Mouse (Mus musculus): ENCODE results near the gene Hspd1. TPM values are rescaled to one million over a fixed set of nuclear protein-coding genes. Genes with fewer than 3 reads are reported as not detected.

The Hspd1 gene
- polyA plus RNA-seq (2015; fragmentation: Nextera tagmentation; extraction: Ambion mirVana), result 236 and 253 TPM in 2 replicates

GRCm38 (mm10) chr1:55087932-55088610 lies at the start of gene Hspd1, which contains the start of gene Hspe1:
Gene Hspd1, minus strand, starts transcription at chr1:55088243.
Gene Hspe1, plus strand, starts transcription at chr1:55088132.
- WGBS (ENCODE audit: insufficient replicate concordance), result under 1% methylated on average over 74 of the region's 76 CpGs
- Histone ChIP-seq H3K27ac (ENCODE audit: low read length) (peak within 1 kb of the TSS; percentile 94), H3K9ac (ENCODE audit: low read depth, low read length) (peak within 1 kb of the TSS; percentile 90), H3K36me3 (ENCODE audit: control insufficient read depth, insufficient read depth) (peaks cover 18% of the 10 kb centered on the region), H3K4me3 (ENCODE audit: low read depth, low read length) (peak within 1 kb of the TSS; percentile 88), H3K9me3 (replicated peaks; ENCODE audit: control insufficient read depth, low read length) (no peaks in the 10 kb centered on the region), H3K27me3 (ENCODE audit: control insufficient read depth, insufficient read depth, low read depth, low read length) (no peaks in the 10 kb centered on the region), H3K4me1 (ENCODE audit: control insufficient read depth, low read depth, low read length) (peaks cover 14% of the 10 kb centered on the region), H3K4me2 (ENCODE audit: low read depth, low read length) (peak within 1 kb of the TSS; percentile 96)
- peak; percentile 88 for ATAC-seq (ENCODE audit: low read depth)

- Histone ChIP-seq H3K27me3 (ENCODE audit: control insufficient read depth, insufficient read depth, low read depth, low read length) (no peaks in the 10 kb centered on the region), H3K27ac (ENCODE audit: low read length) (no peak overlapping the region), H3K4me2 (ENCODE audit: low read depth, low read length) (no peak overlapping the region), H3K4me1 (ENCODE audit: control insufficient read depth, low read depth, low read length) (peaks cover 9% of the 10 kb centered on the region), H3K9ac (ENCODE audit: low read depth, low read length) (no peak overlapping the region), H3K4me3 (ENCODE audit: low read depth, low read length) (no peak overlapping the region), H3K9me3 (replicated peaks; ENCODE audit: control insufficient read depth, low read length) (no peaks in the 10 kb centered on the region), H3K36me3 (ENCODE audit: control insufficient read depth, insufficient read depth) (no peaks in the 10 kb centered on the region)
- ATAC-seq (ENCODE audit: low read depth), result no peak
- 95% methylated on average over 1 of the region's 1 CpGs for WGBS (ENCODE audit: insufficient replicate concordance)
Observed at GRCm38 (mm10) chr1:55135846-55136245, 47.8 kb upstream of the Hspd1 start.

- Histone ChIP-seq H3K27me3 (ENCODE audit: control insufficient read depth, insufficient read depth, low read depth, low read length) (no peaks in the 10 kb centered on the region), H3K36me3 (ENCODE audit: control insufficient read depth, insufficient read depth) (no peaks in the 10 kb centered on the region), H3K27ac (ENCODE audit: low read length) (no peak overlapping the region), H3K4me1 (ENCODE audit: control insufficient read depth, low read depth, low read length) (peaks cover 18% of the 10 kb centered on the region), H3K4me3 (ENCODE audit: low read depth, low read length) (no peak overlapping the region), H3K9me3 (replicated peaks; ENCODE audit: control insufficient read depth, low read length) (no peaks in the 10 kb centered on the region), H3K4me2 (ENCODE audit: low read depth, low read length) (no peak overlapping the region), H3K9ac (ENCODE audit: low read depth, low read length) (no peak overlapping the region)
- ATAC-seq (ENCODE audit: low read depth), result no peak
- 82% methylated on average over 3 of the region's 3 CpGs for WGBS (ENCODE audit: insufficient replicate concordance)
Observed at GRCm38 (mm10) chr1:55134301-55134700, 46.3 kb upstream of the Hspd1 start.

GRCm38 (mm10) chr1:55133173-55133572 lies 45.1 kb upstream of the Hspd1 start:
- Histone ChIP-seq H3K9me3 (replicated peaks; ENCODE audit: control insufficient read depth, low read length) (no peaks in the 10 kb centered on the region), H3K4me2 (ENCODE audit: low read depth, low read length) (peak overlapping the region; percentile 24; the same call in 1 of the 2 replicates), H3K36me3 (ENCODE audit: control insufficient read depth, insufficient read depth) (no peaks in the 10 kb centered on the region), H3K27ac (ENCODE audit: low read length) (no peak overlapping the region), H3K4me1 (ENCODE audit: control insufficient read depth, low read depth, low read length) (peaks cover 18% of the 10 kb centered on the region), H3K27me3 (ENCODE audit: control insufficient read depth, insufficient read depth, low read depth, low read length) (no peaks in the 10 kb centered on the region), H3K9ac (ENCODE audit: low read depth, low read length) (no peak overlapping the region), H3K4me3 (ENCODE audit: low read depth, low read length) (no peak overlapping the region)
- no peak for ATAC-seq (ENCODE audit: low read depth)
- 72% methylated on average over 2 of the region's 2 CpGs for WGBS (ENCODE audit: insufficient replicate concordance)

GRCm38 (mm10) chr1:55132308-55132707 lies 44.3 kb upstream of the Hspd1 start:
- Histone ChIP-seq H3K4me2 (ENCODE audit: low read depth, low read length) (peak overlapping the region; percentile 75), H3K4me3 (ENCODE audit: low read depth, low read length) (peak overlapping the region; percentile 100), H3K9ac (ENCODE audit: low read depth, low read length) (peak overlapping the region; percentile 100), H3K36me3 (ENCODE audit: control insufficient read depth, insufficient read depth) (no peaks in the 10 kb centered on the region), H3K27ac (ENCODE audit: low read length) (0 out of 2 replicates have a peak overlapping the region, but pooled peaks have one; percentile 37), H3K27me3 (ENCODE audit: control insufficient read depth, insufficient read depth, low read depth, low read length) (no peaks in the 10 kb centered on the region), H3K4me1 (ENCODE audit: control insufficient read depth, low read depth, low read length) (peaks cover 18% of the 10 kb centered on the region), H3K9me3 (replicated peaks; ENCODE audit: control insufficient read depth, low read length) (no peaks in the 10 kb centered on the region)
- no peak for ATAC-seq (ENCODE audit: low read depth)
- WGBS (ENCODE audit: insufficient replicate concordance), result 38% methylated on average over 4 of the region's 4 CpGs

- H3K36me3 ChIP-seq (ENCODE audit: control insufficient read depth, insufficient read depth), result no peaks in the 10 kb centered on the region
- H3K4me3 ChIP-seq (ENCODE audit: low read depth, low read length), result peak overlapping the region; percentile 100
- under 1% methylated on average over 47 of the region's 47 CpGs for WGBS (ENCODE audit: insufficient replicate concordance)
- H3K9ac ChIP-seq (ENCODE audit: low read depth, low read length), result peak overlapping the region; percentile 100
- H3K9me3 ChIP-seq (replicated peaks; ENCODE audit: control insufficient read depth, low read length), result no peaks in the 10 kb centered on the region
- peak overlapping the region; percentile 96 for H3K27ac ChIP-seq (ENCODE audit: low read length)
- H3K4me1 ChIP-seq (ENCODE audit: control insufficient read depth, low read depth, low read length), result peaks cover 18% of the 10 kb centered on the region
- H3K4me2 ChIP-seq (ENCODE audit: low read depth, low read length), result peak overlapping the region; percentile 75
- peak; percentile 62 for ATAC-seq (ENCODE audit: low read depth)
- H3K27me3 ChIP-seq (ENCODE audit: control insufficient read depth, insufficient read depth, low read depth, low read length), result no peaks in the 10 kb centered on the region
Observed at GRCm38 (mm10) chr1:55131424-55132014, 43.5 kb upstream of the Hspd1 start.

- Histone ChIP-seq H3K4me2 (ENCODE audit: low read depth, low read length) (peak within 1 kb of the TSS; percentile 85), H3K36me3 (ENCODE audit: control insufficient read depth, insufficient read depth) (no peaks in the 10 kb centered on the region), H3K4me3 (ENCODE audit: low read depth, low read length) (peak within 1 kb of the TSS; percentile 100), H3K4me1 (ENCODE audit: control insufficient read depth, low read depth, low read length) (peaks cover 18% of the 10 kb centered on the region), H3K9me3 (replicated peaks; ENCODE audit: control insufficient read depth, low read length) (no peaks in the 10 kb centered on the region), H3K27me3 (ENCODE audit: control insufficient read depth, insufficient read depth, low read depth, low read length) (no peaks in the 10 kb centered on the region), H3K9ac (ENCODE audit: low read depth, low read length) (peak within 1 kb of the TSS; percentile 100), H3K27ac (ENCODE audit: low read length) (peak within 1 kb of the TSS; percentile 96)
- ATAC-seq (ENCODE audit: low read depth), result peak; percentile 94
- under 1% methylated on average over 42 of the region's 42 CpGs for WGBS (ENCODE audit: insufficient replicate concordance)
Observed at GRCm38 (mm10) chr1:55130943-55131401, 42.9 kb upstream of the Hspd1 start, which contains the start of gene Mob4. Gene Mob4, plus strand, starts transcription at chr1:55131231.

GRCm38 (mm10) chr1:55130190-55130916 lies 42.3 kb upstream of the Hspd1 start:
- Histone ChIP-seq H3K4me1 (ENCODE audit: control insufficient read depth, low read depth, low read length) (peaks cover 18% of the 10 kb centered on the region), H3K27me3 (ENCODE audit: control insufficient read depth, insufficient read depth, low read depth, low read length) (no peaks in the 10 kb centered on the region), H3K27ac (ENCODE audit: low read length) (peak overlapping the region; percentile 96), H3K9me3 (replicated peaks; ENCODE audit: control insufficient read depth, low read length) (no peaks in the 10 kb centered on the region), H3K4me2 (ENCODE audit: low read depth, low read length) (peak overlapping the region; percentile 85), H3K36me3 (ENCODE audit: control insufficient read depth, insufficient read depth) (no peaks in the 10 kb centered on the region), H3K9ac (ENCODE audit: low read depth, low read length) (peak overlapping the region; percentile 100), H3K4me3 (ENCODE audit: low read depth, low read length) (peak overlapping the region; percentile 100)
- no peak for ATAC-seq (ENCODE audit: low read depth)
- 46% methylated on average over 10 of the region's 10 CpGs for WGBS (ENCODE audit: insufficient replicate concordance)

Measured in liver, embryonic 16.5 days (tissue).